Mouse (Mus musculus): Measurements from ENCODE around the gene Slc38a3. TPM values are rescaled to one million over a fixed set of nuclear protein-coding genes. Genes with fewer than 3 reads are reported as not detected.
A peak's percentile ranks its signal among the peaks of the same experiment; 100 is the strongest.

Slc38a3 gene
- polyA plus RNA-seq, 1 experiment from 2014 or later: 15.1 TPM

GRCm38 (mm10) chr9:107624539-107624938 lies 44.8 kb downstream of the Slc38a3 start:
- H3K27me3 ChIP-seq (ENCODE audit: control insufficient read depth, insufficient read depth, low read length): no peaks in the 10 kb centered on the region
- no peaks in the 10 kb centered on the region for H3K9me3 ChIP-seq (replicated peaks; ENCODE audit: control insufficient read depth, low read length)
- H3K4me2 ChIP-seq (ENCODE audit: low read depth, low read length): no peak overlapping the region
- no peak for ATAC-seq (ENCODE audit: insufficient read depth, low FRiP score)
- 63% methylated on average over 5 of the region's 5 CpGs for WGBS
- H3K27ac ChIP-seq (ENCODE audit: low read length): peak overlapping the region; percentile 80
- H3K9ac ChIP-seq (ENCODE audit: low read length): peak overlapping the region; percentile 28; the same call in 1 of the 2 replicates
- H3K36me3 ChIP-seq (ENCODE audit: control insufficient read depth, insufficient read depth, low read length): peaks cover 8% of the 10 kb centered on the region; the same call in 1 of the 2 replicates
- peaks cover 62% of the 10 kb centered on the region for H3K4me1 ChIP-seq (ENCODE audit: control insufficient read depth, insufficient read depth, low read length)
- no peak overlapping the region for H3K4me3 ChIP-seq (replicated peaks; ENCODE audit: low read length)

GRCm38 (mm10) chr9:107620954-107621353 lies 48.4 kb downstream of the Slc38a3 start:
- Histone ChIP-seq H3K4me2 (ENCODE audit: low read depth, low read length) (no peak overlapping the region), H3K4me1 (ENCODE audit: control insufficient read depth, insufficient read depth, low read length) (peaks cover 44% of the 10 kb centered on the region), H3K4me3 (replicated peaks; ENCODE audit: low read length) (no peak overlapping the region), H3K27ac (ENCODE audit: low read length) (0 out of 2 replicates have a peak overlapping the region, but pooled peaks have one; percentile 5), H3K36me3 (ENCODE audit: control insufficient read depth, insufficient read depth, low read length) (peaks cover 21% of the 10 kb centered on the region), H3K9ac (ENCODE audit: low read length) (no peak overlapping the region), H3K27me3 (ENCODE audit: control insufficient read depth, insufficient read depth, low read length) (no peaks in the 10 kb centered on the region), H3K9me3 (replicated peaks; ENCODE audit: control insufficient read depth, low read length) (no peaks in the 10 kb centered on the region)
- ATAC-seq (ENCODE audit: insufficient read depth, low FRiP score): no peak

GRCm38 (mm10) chr9:107619546-107619879 lies 49.8 kb downstream of the Slc38a3 start:
- Histone ChIP-seq H3K4me2 (ENCODE audit: low read depth, low read length) (no peak overlapping the region), H3K4me1 (ENCODE audit: control insufficient read depth, insufficient read depth, low read length) (peaks cover 38% of the 10 kb centered on the region), H3K27me3 (ENCODE audit: control insufficient read depth, insufficient read depth, low read length) (no peaks in the 10 kb centered on the region), H3K9me3 (replicated peaks; ENCODE audit: control insufficient read depth, low read length) (no peaks in the 10 kb centered on the region), H3K4me3 (replicated peaks; ENCODE audit: low read length) (no peak overlapping the region), H3K36me3 (ENCODE audit: control insufficient read depth, insufficient read depth, low read length) (peaks cover 35% of the 10 kb centered on the region), H3K9ac (ENCODE audit: low read length) (peak overlapping the region; percentile 62), H3K27ac (ENCODE audit: low read length) (peak overlapping the region; percentile 92)
- WGBS: 57% methylated on average over 13 of the region's 13 CpGs
- ATAC-seq (ENCODE audit: insufficient read depth, low FRiP score): peak; percentile 19; the same call in 1 of the 2 replicates

GRCm38 (mm10) chr9:107618778-107619545 lies 50.4 kb downstream of the Slc38a3 start:
- Histone ChIP-seq H3K4me3 (replicated peaks; ENCODE audit: low read length) (no peak overlapping the region), H3K4me1 (ENCODE audit: control insufficient read depth, insufficient read depth, low read length) (peaks cover 33% of the 10 kb centered on the region), H3K9me3 (replicated peaks; ENCODE audit: control insufficient read depth, low read length) (no peaks in the 10 kb centered on the region), H3K4me2 (ENCODE audit: low read depth, low read length) (no peak overlapping the region), H3K9ac (ENCODE audit: low read length) (peak overlapping the region; percentile 62), H3K27ac (ENCODE audit: low read length) (peak overlapping the region; percentile 92), H3K27me3 (ENCODE audit: control insufficient read depth, insufficient read depth, low read length) (no peaks in the 10 kb centered on the region), H3K36me3 (ENCODE audit: control insufficient read depth, insufficient read depth, low read length) (peaks cover 36% of the 10 kb centered on the region)
- peak; percentile 58 for ATAC-seq (ENCODE audit: insufficient read depth, low FRiP score)
- WGBS: 19% methylated on average over 13 of the region's 13 CpGs

- Histone ChIP-seq H3K4me2 (ENCODE audit: low read depth, low read length) (no peak overlapping the region), H3K36me3 (ENCODE audit: control insufficient read depth, insufficient read depth, low read length) (peaks cover 34% of the 10 kb centered on the region), H3K4me1 (ENCODE audit: control insufficient read depth, insufficient read depth, low read length) (peaks cover 33% of the 10 kb centered on the region), H3K4me3 (replicated peaks; ENCODE audit: low read length) (no peak overlapping the region), H3K27me3 (ENCODE audit: control insufficient read depth, insufficient read depth, low read length) (no peaks in the 10 kb centered on the region), H3K9ac (ENCODE audit: low read length) (peak overlapping the region; percentile 62; the same call in 1 of the 2 replicates), H3K9me3 (replicated peaks; ENCODE audit: control insufficient read depth, low read length) (no peaks in the 10 kb centered on the region), H3K27ac (ENCODE audit: low read length) (peak overlapping the region; percentile 92)
- no peak for ATAC-seq (ENCODE audit: insufficient read depth, low FRiP score)
- WGBS: 87% methylated on average over 6 of the region's 6 CpGs
Observed at GRCm38 (mm10) chr9:107618098-107618497, 51.2 kb downstream of the Slc38a3 start.

- peaks cover 34% of the 10 kb centered on the region for H3K36me3 ChIP-seq (ENCODE audit: control insufficient read depth, insufficient read depth, low read length)
- H3K9ac ChIP-seq (ENCODE audit: low read length): no peak overlapping the region
- 86% methylated on average over 2 of the region's 2 CpGs for WGBS
- H3K27ac ChIP-seq (ENCODE audit: low read length): no peak overlapping the region
- H3K9me3 ChIP-seq (replicated peaks; ENCODE audit: control insufficient read depth, low read length): no peaks in the 10 kb centered on the region
- H3K4me1 ChIP-seq (ENCODE audit: control insufficient read depth, insufficient read depth, low read length): peaks cover 37% of the 10 kb centered on the region
- ATAC-seq (ENCODE audit: insufficient read depth, low FRiP score): no peak
- H3K4me2 ChIP-seq (ENCODE audit: low read depth, low read length): no peak overlapping the region
- no peaks in the 10 kb centered on the region for H3K27me3 ChIP-seq (ENCODE audit: control insufficient read depth, insufficient read depth, low read length)
- H3K4me3 ChIP-seq (replicated peaks; ENCODE audit: low read length): no peak overlapping the region
Observed at GRCm38 (mm10) chr9:107617461-107617860, 51.9 kb downstream of the Slc38a3 start.

GRCm38 (mm10) chr9:107615035-107615434 lies 54.3 kb downstream of the Slc38a3 start:
- H3K9me3 ChIP-seq (replicated peaks; ENCODE audit: control insufficient read depth, low read length): no peaks in the 10 kb centered on the region
- no peak for ATAC-seq (ENCODE audit: insufficient read depth, low FRiP score)
- H3K27ac ChIP-seq (ENCODE audit: low read length): no peak overlapping the region; the same call in 1 of the 2 replicates
- H3K4me2 ChIP-seq (ENCODE audit: low read depth, low read length): no peak overlapping the region
- peaks cover 32% of the 10 kb centered on the region for H3K36me3 ChIP-seq (ENCODE audit: control insufficient read depth, insufficient read depth, low read length)
- H3K4me1 ChIP-seq (ENCODE audit: control insufficient read depth, insufficient read depth, low read length): peaks cover 35% of the 10 kb centered on the region
- no peaks in the 10 kb centered on the region for H3K27me3 ChIP-seq (ENCODE audit: control insufficient read depth, insufficient read depth, low read length)
- H3K4me3 ChIP-seq (replicated peaks; ENCODE audit: low read length): no peak overlapping the region
- WGBS: 83% methylated on average over 4 of the region's 4 CpGs
- H3K9ac ChIP-seq (ENCODE audit: low read length): no peak overlapping the region

GRCm38 (mm10) chr9:107612945-107613569 lies 56.3 kb downstream of the Slc38a3 start:
- Histone ChIP-seq H3K4me1 (ENCODE audit: control insufficient read depth, insufficient read depth, low read length) (peaks cover 28% of the 10 kb centered on the region), H3K27me3 (ENCODE audit: control insufficient read depth, insufficient read depth, low read length) (no peaks in the 10 kb centered on the region), H3K4me2 (ENCODE audit: low read depth, low read length) (peak overlapping the region; percentile 91), H3K4me3 (replicated peaks; ENCODE audit: low read length) (peak overlapping the region; percentile 46), H3K27ac (ENCODE audit: low read length) (peak overlapping the region; percentile 82), H3K36me3 (ENCODE audit: control insufficient read depth, insufficient read depth, low read length) (peaks cover 26% of the 10 kb centered on the region), H3K9me3 (replicated peaks; ENCODE audit: control insufficient read depth, low read length) (no peaks in the 10 kb centered on the region), H3K9ac (ENCODE audit: low read length) (peak overlapping the region; percentile 85)
- 10% methylated on average over 12 of the region's 12 CpGs for WGBS
- ATAC-seq (ENCODE audit: insufficient read depth, low FRiP score): no peak

- WGBS: 4% methylated on average over 48 of the region's 48 CpGs
- ATAC-seq (ENCODE audit: insufficient read depth, low FRiP score): peak; percentile 94
Observed at GRCm38 (mm10) chr9:107612191-107612944, 57.0 kb downstream of the Slc38a3 start.

More at GRCm38 (mm10) chr9:107612191-107612944, 57.0 kb downstream of the Slc38a3 start:
- H3K36me3 ChIP-seq (ENCODE audit: control insufficient read depth, insufficient read depth, low read length): peaks cover 24% of the 10 kb centered on the region
- H3K4me1 ChIP-seq (ENCODE audit: control insufficient read depth, insufficient read depth, low read length): peaks cover 35% of the 10 kb centered on the region
- H3K9me3 ChIP-seq (replicated peaks; ENCODE audit: control insufficient read depth, low read length): no peaks in the 10 kb centered on the region
- H3K27me3 ChIP-seq (ENCODE audit: control insufficient read depth, insufficient read depth, low read length): no peaks in the 10 kb centered on the region
- peak overlapping the region; percentile 46 for H3K4me3 ChIP-seq (replicated peaks; ENCODE audit: low read length)
- H3K4me2 ChIP-seq (ENCODE audit: low read depth, low read length): peak overlapping the region; percentile 91
- H3K9ac ChIP-seq (ENCODE audit: low read length): peak overlapping the region; percentile 85
- H3K27ac ChIP-seq (ENCODE audit: low read length): peak overlapping the region; percentile 94
